Mouse (Mus musculus) brain, embryonic 14.5 days (tissue): ENCODE data around the gene Olfr9.
"Not testable (repeated sequence)": the region's sequence is repeated elsewhere in the genome, so short reads cannot be mapped to it uniquely, and the experiment has no call there.

Experiments used
- CTCF ChIP-seq: fragments of 200-500 bp; IDR thresholded peaks from 2 replicates; pipeline ENCODE4 v1.5.1; 2012; ENCODE audit warnings: inconsistent platforms, mild to moderate bottlenecking, moderate library complexity, borderline replicate concordance; ENCODE audit not compliant: insufficient read depth, insufficient read length; ENCODE audit errors: extremely low read depth
- POLR2A ChIP-seq: fragments of 200-500 bp; IDR thresholded peaks from 2 replicates; pipeline ENCODE4 v1.6.1; 2012; ENCODE audit warnings: mild to moderate bottlenecking, inconsistent platforms, borderline replicate concordance; ENCODE audit not compliant: poor library complexity, insufficient read depth, insufficient read length, severe bottlenecking; ENCODE audit errors: extremely low read depth

DNA sequence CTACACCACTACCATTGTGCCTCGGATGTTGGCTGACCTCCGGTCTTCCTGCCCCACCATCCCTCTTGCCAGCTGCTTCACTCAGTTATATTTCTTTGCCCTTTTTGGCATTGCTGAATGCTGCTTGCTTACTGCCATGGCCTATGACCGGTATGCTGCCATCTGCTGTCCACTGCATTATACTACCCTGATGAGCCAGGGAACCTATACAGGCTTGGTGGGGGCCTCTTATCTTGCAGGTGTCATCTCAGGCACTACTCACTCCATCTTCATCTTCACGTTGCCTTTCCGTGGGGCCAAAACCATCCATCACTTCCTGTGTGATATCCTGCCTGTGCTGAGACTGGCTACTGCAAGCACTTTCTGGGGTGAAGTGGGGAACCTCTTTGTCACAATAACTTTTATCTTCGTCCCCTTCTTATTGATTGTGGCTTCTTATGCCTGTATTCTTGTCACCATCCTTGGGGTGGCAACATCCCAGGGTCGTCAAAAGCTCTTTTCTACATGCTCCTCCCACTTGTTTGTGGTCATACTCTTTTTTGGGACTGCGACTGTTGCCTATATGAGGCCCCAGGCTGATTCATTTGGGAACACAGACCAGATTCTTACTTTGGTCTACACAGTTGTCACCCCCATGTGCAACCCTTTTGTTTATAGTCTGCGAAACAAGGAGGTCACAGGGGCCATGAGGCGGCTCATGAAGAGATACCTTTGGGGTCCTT is 1.1 kb downstream of the Olfr9 start:
- not testable (repeated sequence) for TF ChIP-seq POLR2A, CTCF
